Mouse (Mus musculus) midbrain, embryonic 13.5 days (tissue): ENCODE results near the gene Gk5. TPM values are rescaled to one million over a fixed set of nuclear protein-coding genes. Genes with fewer than 3 reads are reported as not detected.
A peak's percentile ranks its signal among the peaks of the same experiment; 100 is the strongest.
"Not testable (repeated sequence)": the region's sequence is repeated elsewhere in the genome, so short reads cannot be mapped to it uniquely, and the experiment has no call there.

ENCODE experiments used
- ATAC-seq: fragments of 200-750 bp; cut with Nextera tagmentation; 2 replicates; pipeline ENCODE4 v1.8.0; 2017; ENCODE audit warnings: mild to moderate bottlenecking, moderate TSS enrichment, moderate library complexity
- H3K27ac ChIP-seq: fragments of 300-500 bp; sonication (generic); 2 replicates; pipeline ENCODE4 v1.5.1; 2015; ENCODE audit warnings: inconsistent platforms, mild to moderate bottlenecking, moderate library complexity
- H3K27me3 ChIP-seq: fragments of 300-500 bp; sonication (generic); 2 replicates; pipeline ENCODE4 v1.6.1; 2015; ENCODE audit warnings: mild to moderate bottlenecking, inconsistent platforms
- H3K36me3 ChIP-seq: fragments of 300-500 bp; sonication (generic); 2 replicates; pipeline ENCODE4 v1.6.1; 2015; ENCODE audit warnings: mild to moderate bottlenecking, inconsistent platforms
- H3K4me1 ChIP-seq: fragments of 300-500 bp; sonication (generic); replicated peaks from 2 replicates; pipeline ENCODE4 v1.6.1; 2015; ENCODE audit warnings: inconsistent platforms
- H3K4me2 ChIP-seq: fragments of 300-500 bp; sonication (generic); replicated peaks from 2 replicates; pipeline ENCODE4 v1.6.1; 2015; ENCODE audit warnings: moderate library complexity, mild to moderate bottlenecking, inconsistent platforms
- H3K4me3 ChIP-seq: fragments of 300-500 bp; sonication (generic); replicated peaks from 2 replicates; pipeline ENCODE4 v1.5.1; 2015; ENCODE audit warnings: mild to moderate bottlenecking, inconsistent platforms
- H3K9ac ChIP-seq: fragments of 300-500 bp; sonication (generic); replicated peaks from 2 replicates; pipeline ENCODE4 v1.6.1; 2015; ENCODE audit warnings: mild to moderate bottlenecking, inconsistent platforms
- H3K9me3 ChIP-seq: fragments of 300-500 bp; sonication (generic); 2 replicates; pipeline ENCODE4 v1.6.1; 2016; ENCODE audit warnings: mild to moderate bottlenecking, inconsistent platforms
- WGBS: fragments of 180-500 bp; shearing (Covaris S2); methylation state at CpG from one replicate; pipeline ENCODE4 v1.1.7; 2015; 5-methylcytosine and 5-hydroxymethylcytosine counted together
- polyA plus RNA-seq: library from polyadenylated mRNA; unstranded; fragments of >200 nt; fragmentation: Nextera tagmentation; extraction: Ambion mirVana; gene quantifications from 2 replicates; pipeline ENCODE4 v1.2.1, GENCODE M21; 2015

Gene Gk5
- polyA plus RNA-seq, 1 experiment from 2014 or later, result 1.5 TPM

GRCm38 (mm10) chr9:96158431-96158830 is 39.3 kb downstream of the Gk5 start:
- Histone ChIP-seq H3K9ac (no peak overlapping the region), H3K27me3 (no peaks in the 10 kb centered on the region), H3K36me3 (no peaks in the 10 kb centered on the region), H3K4me1 (no peaks in the 10 kb centered on the region), H3K27ac (no peak overlapping the region), H3K4me2 (no peak overlapping the region), H3K4me3 (no peak overlapping the region), H3K9me3 (no peaks in the 10 kb centered on the region)
- no peak for ATAC-seq
- 63% methylated on average over 4 of the region's 4 CpGs for WGBS

GRCm38 (mm10) chr9:96159047-96159446 is 39.9 kb downstream of the Gk5 start:
- Histone ChIP-seq H3K36me3 (no peaks in the 10 kb centered on the region), H3K27me3 (no peaks in the 10 kb centered on the region), H3K27ac (no peak overlapping the region), H3K9ac (no peak overlapping the region), H3K4me1 (no peaks in the 10 kb centered on the region), H3K4me2 (no peak overlapping the region), H3K4me3 (no peak overlapping the region), H3K9me3 (no peaks in the 10 kb centered on the region)
- ATAC-seq, result no peak
- WGBS, result 82% methylated on average over 3 of the region's 3 CpGs

DNA sequence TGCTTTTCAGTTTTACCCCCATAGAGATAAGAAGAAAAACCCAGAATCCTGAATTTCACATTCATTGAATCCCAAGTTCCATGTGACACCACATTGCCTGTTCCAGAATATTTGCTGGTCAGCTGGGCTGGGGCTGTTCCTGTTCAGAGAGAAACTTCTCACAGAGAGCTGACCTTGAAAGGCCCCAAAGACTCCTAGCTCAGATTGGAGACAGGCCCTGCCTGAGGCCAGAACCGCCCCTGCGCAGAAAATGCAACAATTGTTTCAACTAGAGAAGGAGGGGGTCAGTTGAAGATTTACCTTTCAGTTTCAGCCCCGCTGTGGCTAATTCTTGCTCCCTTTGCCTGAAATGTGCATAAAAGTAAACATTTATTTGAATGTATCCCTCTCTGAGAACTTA is 41.6 kb downstream of the Gk5 start:
- ATAC-seq, result no peak
- Histone ChIP-seq H3K9me3 (no peaks in the 10 kb centered on the region), H3K4me3 (no peak overlapping the region), H3K4me1 (no peaks in the 10 kb centered on the region), H3K27ac (no peak overlapping the region), H3K27me3 (no peaks in the 10 kb centered on the region), H3K4me2 (no peak overlapping the region), H3K36me3 (no peaks in the 10 kb centered on the region), H3K9ac (no peak overlapping the region)
- 90% methylated on average over 3 of the region's 3 CpGs for WGBS

- ATAC-seq, result no peak
- Histone ChIP-seq H3K27ac (no peak overlapping the region), H3K4me3 (no peak overlapping the region), H3K27me3 (no peaks in the 10 kb centered on the region), H3K9ac (no peak overlapping the region), H3K4me2 (no peak overlapping the region), H3K36me3 (no peaks in the 10 kb centered on the region), H3K9me3 (no peaks in the 10 kb centered on the region), H3K4me1 (no peaks in the 10 kb centered on the region)
- 80% methylated on average over 5 of the region's 5 CpGs for WGBS
These were observed 43.3 kb downstream of the Gk5 start for GRCm38 (mm10) chr9:96162421-96162820.

DNA sequence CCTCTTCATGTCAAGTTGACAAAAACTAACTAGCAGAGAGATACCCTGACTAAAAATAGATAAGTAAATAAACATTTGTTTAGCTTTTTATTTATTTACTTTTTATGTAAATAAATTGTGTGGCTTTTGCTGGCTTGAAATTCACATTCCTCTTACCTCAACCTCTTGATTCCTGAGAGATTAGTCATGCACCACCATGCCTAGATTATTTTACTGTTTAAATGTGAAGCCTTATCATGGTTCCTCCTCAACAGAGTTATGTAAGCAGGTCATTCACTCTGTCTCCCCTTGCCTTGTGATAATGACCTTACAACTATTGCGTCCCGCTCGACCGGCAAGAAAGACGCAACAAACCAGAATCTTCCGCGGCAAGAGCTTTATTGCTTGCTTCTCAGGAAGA is 44.3 kb downstream of the Gk5 start:
- Histone ChIP-seq H3K4me1 (no peaks in the 10 kb centered on the region), H3K27ac (no peak overlapping the region), H3K36me3 (no peaks in the 10 kb centered on the region), H3K27me3 (no peaks in the 10 kb centered on the region), H3K9me3 (no peaks in the 10 kb centered on the region), H3K4me2 (no peak overlapping the region), H3K9ac (no peak overlapping the region), H3K4me3 (no peak overlapping the region)
- ATAC-seq, result no peak
- WGBS, result 96% methylated on average over 7 of the region's 7 CpGs

DNA sequence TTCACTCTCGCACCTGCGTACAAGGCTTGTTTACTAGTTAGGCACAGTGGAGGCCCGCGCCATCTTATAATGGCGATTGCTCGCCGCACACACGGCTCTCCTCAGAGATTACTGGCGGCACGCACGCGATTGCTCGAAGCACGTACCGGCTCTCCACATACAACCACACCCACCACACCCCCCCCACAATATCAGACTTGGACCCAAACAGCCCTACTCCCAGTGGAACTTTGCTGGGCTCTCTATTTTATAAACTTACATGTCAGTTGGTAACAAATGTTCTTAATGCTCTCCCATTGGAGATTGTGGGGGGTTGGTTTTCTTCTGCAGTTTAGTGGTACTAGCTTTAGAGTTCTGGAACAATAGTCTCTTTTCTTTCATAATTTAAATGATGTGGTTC is 44.8 kb downstream of the Gk5 start:
- H3K4me1 ChIP-seq, H3K4me2 ChIP-seq, H3K27me3 ChIP-seq, H3K9ac ChIP-seq, H3K27ac ChIP-seq, ATAC-seq, H3K4me3 ChIP-seq, H3K36me3 ChIP-seq, H3K9me3 ChIP-seq: not testable (repeated sequence)
- WGBS, result 96% methylated on average over 15 of the region's 15 CpGs

- WGBS, result 16% methylated on average over 5 of the region's 5 CpGs
- Histone ChIP-seq H3K9ac (no peak overlapping the region), H3K9me3 (no peaks in the 10 kb centered on the region), H3K27me3 (no peaks in the 10 kb centered on the region), H3K36me3 (no peaks in the 10 kb centered on the region), H3K27ac (no peak overlapping the region), H3K4me1 (no peaks in the 10 kb centered on the region), H3K4me2 (no peak overlapping the region), H3K4me3 (no peak overlapping the region)
- ATAC-seq, result peak; percentile 43; the same call in 1 of the 2 replicates
These were observed 48.0 kb downstream of the Gk5 start for GRCm38 (mm10) chr9:96167168-96167585.

- no peak for ATAC-seq
- H3K4me2 ChIP-seq, result no peak overlapping the region
- no peak overlapping the region for H3K4me3 ChIP-seq
- H3K27ac ChIP-seq, result no peak overlapping the region
- no peaks in the 10 kb centered on the region for H3K36me3 ChIP-seq
- no peaks in the 10 kb centered on the region for H3K4me1 ChIP-seq
- 72% methylated on average over 3 of the region's 3 CpGs for WGBS
- no peaks in the 10 kb centered on the region for H3K9me3 ChIP-seq
- no peak overlapping the region for H3K9ac ChIP-seq
- no peaks in the 10 kb centered on the region for H3K27me3 ChIP-seq
These were observed 51.4 kb downstream of the Gk5 start for GRCm38 (mm10) chr9:96170600-96170999.

GRCm38 (mm10) chr9:96184909-96185308 is 65.7 kb downstream of the Gk5 start:
- Histone ChIP-seq H3K27me3 (no peaks in the 10 kb centered on the region), H3K4me2 (no peak overlapping the region), H3K4me1 (no peaks in the 10 kb centered on the region), H3K27ac (no peak overlapping the region), H3K9ac (no peak overlapping the region), H3K4me3 (no peak overlapping the region), H3K36me3 (no peaks in the 10 kb centered on the region), H3K9me3 (no peaks in the 10 kb centered on the region)
- 92% methylated on average over 4 of the region's 4 CpGs for WGBS
- ATAC-seq, result no peak

DNA sequence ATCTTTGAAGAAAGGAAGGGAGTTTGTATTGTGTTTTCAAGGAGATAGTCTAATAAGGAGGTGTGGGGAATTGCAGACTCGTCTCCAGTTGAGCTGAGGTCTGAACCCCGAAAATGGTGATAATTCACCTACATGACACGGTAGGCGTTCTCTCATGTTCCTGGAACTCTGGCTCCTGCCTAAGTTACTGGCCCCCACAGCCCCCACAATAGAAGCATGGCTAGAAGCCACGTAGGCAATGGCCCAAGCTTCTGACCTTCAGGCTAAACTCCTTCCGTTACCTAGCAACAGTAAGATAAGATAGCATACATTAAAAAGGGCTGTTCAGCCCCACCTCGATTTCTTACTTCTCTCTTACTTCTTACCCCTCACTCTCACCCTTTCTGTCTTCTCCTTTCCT is 67.5 kb downstream of the Gk5 start:
- ATAC-seq, result no peak
- no peak overlapping the region for H3K4me3 ChIP-seq
- no peak overlapping the region for H3K4me2 ChIP-seq
- no peak overlapping the region for H3K27ac ChIP-seq
- no peaks in the 10 kb centered on the region for H3K4me1 ChIP-seq
- 72% methylated on average over 7 of the region's 7 CpGs for WGBS
- no peaks in the 10 kb centered on the region for H3K9me3 ChIP-seq
- no peaks in the 10 kb centered on the region for H3K36me3 ChIP-seq
- no peak overlapping the region for H3K9ac ChIP-seq
- no peaks in the 10 kb centered on the region for H3K27me3 ChIP-seq

- WGBS, result under 1% methylated on average over 71 of the region's 81 CpGs
- H3K27ac ChIP-seq, result peak within 1 kb of the TSS; percentile 74
- H3K36me3 ChIP-seq, result no peaks in the 10 kb centered on the region
- no peaks in the 10 kb centered on the region for H3K27me3 ChIP-seq
- peaks cover 21% of the 10 kb centered on the region for H3K4me1 ChIP-seq
- peak within 1 kb of the TSS; percentile 77 for H3K9ac ChIP-seq
- peak within 1 kb of the TSS; percentile 70 for H3K4me3 ChIP-seq
- peak within 1 kb of the TSS; percentile 95 for H3K4me2 ChIP-seq
- no peaks in the 10 kb centered on the region for H3K9me3 ChIP-seq
- ATAC-seq, result peak; percentile 99
These were observed 76.9 kb downstream of the Gk5 start, which contains the start of gene Tfdp2 for GRCm38 (mm10) chr9:96195885-96196622. Tfdp2 (plus strand) TSS chr9:96196275.

DNA sequence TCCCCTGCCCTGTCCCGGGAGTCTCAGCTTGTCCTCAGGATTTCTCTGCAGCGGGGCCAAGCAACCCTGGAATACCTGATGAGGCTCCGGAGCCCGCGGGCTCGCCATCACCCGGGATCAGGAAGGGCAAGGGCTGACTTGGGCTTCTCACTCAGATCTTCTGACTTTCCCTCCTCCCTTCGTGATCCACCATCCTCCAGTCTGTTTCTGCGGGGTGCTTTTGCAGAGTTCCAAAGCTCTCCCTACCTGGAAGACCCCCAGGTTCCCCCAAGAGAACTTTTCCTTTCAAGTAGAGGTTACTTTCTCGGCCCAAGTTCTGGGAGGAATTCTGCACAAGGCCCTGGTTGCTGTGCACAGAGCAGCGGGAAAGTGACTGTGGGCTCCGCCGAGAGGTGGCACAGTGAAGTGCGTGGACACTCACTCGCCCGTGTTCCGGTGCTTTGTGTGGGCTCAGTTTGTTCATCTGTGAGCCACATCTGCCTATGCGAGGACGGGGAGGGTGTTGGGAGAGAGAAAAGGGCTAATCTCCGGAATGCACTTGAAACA is 77.5 kb downstream of the Gk5 start:
- Histone ChIP-seq H3K27ac (peak overlapping the region; percentile 74), H3K9ac (peak overlapping the region; percentile 77), H3K4me2 (peak overlapping the region; percentile 95), H3K36me3 (no peaks in the 10 kb centered on the region), H3K27me3 (no peaks in the 10 kb centered on the region), H3K9me3 (no peaks in the 10 kb centered on the region), H3K4me3 (peak overlapping the region; percentile 70), H3K4me1 (peaks cover 21% of the 10 kb centered on the region)
- WGBS, result under 1% methylated on average over 20 of the region's 20 CpGs
- ATAC-seq, result 0 out of 2 replicates have a peak, but pooled peaks have one; percentile 9
